Mouse (Mus musculus) limb, embryonic 14.5 days (tissue): Measurements from ENCODE around the gene Rsc1a1. TPM values are rescaled to one million over a fixed set of nuclear protein-coding genes. Genes with fewer than 3 reads are reported as not detected.

Source experiments
- ATAC-seq: fragments of 200-750 bp; cut with Nextera tagmentation; 2 replicates; pipeline ENCODE4 v1.8.0; 2017; ENCODE audit warnings: low read depth, moderate number of reproducible peaks, moderate TSS enrichment; ENCODE audit not compliant: low FRiP score
- DNase-seq: peaks from one replicate; pipeline ENCODE4 v3.0.0-alpha.2; 2015; ENCODE audit warnings: low spot score
- H3K27ac ChIP-seq: fragments of 300-500 bp; sonication (generic); replicated peaks from 2 replicates; pipeline ENCODE4 v1.5.1; 2014; ENCODE audit warnings: low read depth, mild to moderate bottlenecking, low read length, moderate library complexity, mixed read lengths
- H3K27me3 ChIP-seq: fragments of 300-500 bp; sonication (generic); 2 replicates; pipeline ENCODE4 v1.6.1; 2014; ENCODE audit warnings: low read length, mixed read lengths; ENCODE audit not compliant: control insufficient read depth, insufficient read depth
- H3K36me3 ChIP-seq: fragments of 300-500 bp; sonication (generic); 2 replicates; pipeline ENCODE4 v1.6.1; 2014; ENCODE audit warnings: mild to moderate bottlenecking, low read length, moderate library complexity, mixed read lengths; ENCODE audit not compliant: control insufficient read depth, insufficient read depth
- H3K4me1 ChIP-seq: fragments of 300-500 bp; sonication (generic); 2 replicates; pipeline ENCODE4 v1.6.1; 2014; ENCODE audit warnings: antibody characterized with exemption, low read length, mixed read lengths; ENCODE audit not compliant: control insufficient read depth, insufficient read depth
- H3K4me2 ChIP-seq: fragments of 300-500 bp; sonication (generic); replicated peaks from 2 replicates; pipeline ENCODE4 v1.6.1; 2014; ENCODE audit warnings: low read depth, mild to moderate bottlenecking, low read length, moderate library complexity; ENCODE audit not compliant: severe bottlenecking
- H3K4me3 ChIP-seq: fragments of 300-500 bp; sonication (generic); replicated peaks from 2 replicates; pipeline ENCODE4 v1.5.1; 2014; ENCODE audit warnings: low read length
- H3K9ac ChIP-seq: fragments of 300-500 bp; sonication (generic); 2 replicates; pipeline ENCODE4 v1.6.1; 2014; ENCODE audit warnings: mild to moderate bottlenecking, low read depth, low read length, moderate library complexity; ENCODE audit not compliant: severe bottlenecking
- H3K9me3 ChIP-seq: fragments of 300-500 bp; sonication (generic); 2 replicates; pipeline ENCODE4 v1.6.1; 2016; ENCODE audit warnings: low read length; ENCODE audit not compliant: control insufficient read depth
- POLR2A ChIP-seq: fragments of 200-500 bp; IDR thresholded peaks from 2 replicates; pipeline ENCODE4 v1.8.0; 2012; ENCODE audit warnings: inconsistent platforms, mild to moderate bottlenecking, moderate library complexity, borderline replicate concordance; ENCODE audit not compliant: insufficient read depth, insufficient read length; ENCODE audit errors: extremely low read depth
- WGBS: fragments of 180-500 bp; shearing (Covaris S2); extraction: QIAGEN DNeasy Blood & Tissue Kit; methylation state at CpG from one replicate; pipeline ENCODE4 v1.1.7; 2014; 5-methylcytosine and 5-hydroxymethylcytosine counted together
- polyA plus RNA-seq, 2 experiments: library from polyadenylated mRNA; depleted of rRNA in 1 of 2; stranded (reverse) in 1 of 2; unstranded in 1 of 2; fragments of >200 nt; fragmentation: Nextera tagmentation in 1 of 2; extraction: Ambion mirVana in 1 of 2; gene quantifications; 2 replicates each; pipeline versions ENCODE4 v1.2.1 to v1.2.3; 2012 to 2014

Gene Rsc1a1
- polyA plus RNA-seq, 2 experiments = 1.5 to 9.0 TPM

- peak; percentile 76 for DNase-seq
- Histone ChIP-seq H3K9me3 (no peaks in the 10 kb centered on the region), H3K27ac (0 out of 2 replicates have a peak overlapping the region, but pooled peaks have one; percentile 14), H3K27me3 (no peaks in the 10 kb centered on the region), H3K4me2 (no peak overlapping the region), H3K36me3 (peaks cover 40% of the 10 kb centered on the region), H3K4me3 (no peak overlapping the region), H3K4me1 (0 out of 2 replicates have a peak, but pooled peaks cover 2% of the 10 kb centered on the region), H3K9ac (no peak overlapping the region)
- peak; percentile 75; the same call in 1 of the 2 replicates for ATAC-seq
- no peak for TF ChIP-seq POLR2A
- WGBS = 58% methylated on average over 7 of the region's 7 CpGs
Measured at GRCm38 (mm10) chr4:141643118-141643855, 42.1 kb downstream of the Rsc1a1 start.

- DNase-seq (no peak), ATAC-seq (no peak)
- TF ChIP-seq POLR2A = no peak
- Histone ChIP-seq H3K9me3 (no peaks in the 10 kb centered on the region), H3K27ac (no peak overlapping the region), H3K36me3 (peaks cover 51% of the 10 kb centered on the region), H3K4me1 (no peaks in the 10 kb centered on the region), H3K4me2 (no peak overlapping the region), H3K4me3 (no peak overlapping the region), H3K9ac (no peak overlapping the region), H3K27me3 (no peaks in the 10 kb centered on the region)
- WGBS = 89% methylated on average over 25 of the region's 25 CpGs
Measured at GRCm38 (mm10) chr4:141641961-141642811, 43.2 kb downstream of the Rsc1a1 start.

GRCm38 (mm10) chr4:141641353-141641771, 44.0 kb downstream of the Rsc1a1 start:
- Histone ChIP-seq H3K36me3 (peaks cover 58% of the 10 kb centered on the region), H3K27ac (no peak overlapping the region), H3K9ac (no peak overlapping the region), H3K4me2 (no peak overlapping the region), H3K4me1 (no peaks in the 10 kb centered on the region), H3K9me3 (no peaks in the 10 kb centered on the region), H3K27me3 (no peaks in the 10 kb centered on the region), H3K4me3 (no peak overlapping the region)
- WGBS = 84% methylated on average over 7 of the region's 7 CpGs
- no peak for TF ChIP-seq POLR2A
- DNase-seq = no peak
- no peak for ATAC-seq

- peaks cover 68% of the 10 kb centered on the region for H3K36me3 ChIP-seq
- no peak overlapping the region for H3K27ac ChIP-seq
- no peak for TF ChIP-seq POLR2A
- no peaks in the 10 kb centered on the region for H3K4me1 ChIP-seq
- ATAC-seq (no peak), DNase-seq (no peak)
- no peaks in the 10 kb centered on the region for H3K27me3 ChIP-seq
- H3K4me2 ChIP-seq = no peak overlapping the region
- WGBS = 76% methylated on average over 11 of the region's 11 CpGs
- H3K9me3 ChIP-seq = no peaks in the 10 kb centered on the region
- H3K4me3 ChIP-seq = no peak overlapping the region
- no peak overlapping the region for H3K9ac ChIP-seq
Measured at GRCm38 (mm10) chr4:141639474-141639873, 45.9 kb downstream of the Rsc1a1 start.

- 93% methylated on average over 5 of the region's 5 CpGs for WGBS
- no peak overlapping the region for H3K4me3 ChIP-seq
- H3K36me3 ChIP-seq = peaks cover 86% of the 10 kb centered on the region
- no peak overlapping the region for H3K27ac ChIP-seq
- DNase-seq (no peak), ATAC-seq (no peak)
- no peaks in the 10 kb centered on the region for H3K27me3 ChIP-seq
- no peak for TF ChIP-seq POLR2A
- H3K9ac ChIP-seq = no peak overlapping the region
- no peaks in the 10 kb centered on the region for H3K9me3 ChIP-seq
- no peak overlapping the region for H3K4me2 ChIP-seq
- no peaks in the 10 kb centered on the region for H3K4me1 ChIP-seq
Measured at GRCm38 (mm10) chr4:141636693-141637092, 48.7 kb downstream of the Rsc1a1 start.
